In the genomic region with DNA sequence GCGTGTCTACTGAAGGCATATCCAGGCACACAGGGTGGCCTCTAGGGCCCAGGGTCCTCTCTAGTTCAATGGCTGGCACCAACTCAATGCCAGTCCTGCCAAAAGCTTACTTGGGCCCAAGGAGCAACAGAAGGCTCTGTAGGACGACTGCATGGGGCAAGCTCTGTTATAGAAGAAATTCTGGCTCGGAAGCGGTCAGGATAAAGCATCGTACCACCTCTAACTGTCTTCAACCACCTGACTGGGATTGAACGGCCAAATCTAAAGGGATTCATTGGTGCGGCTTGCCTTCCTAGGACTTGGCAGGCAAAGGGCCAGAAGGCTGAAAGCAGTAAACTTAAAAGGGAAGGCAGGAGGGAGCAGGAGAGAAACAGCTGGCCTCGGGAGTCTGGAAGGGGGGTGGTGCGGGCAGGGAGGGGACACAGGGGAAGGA, we compare ENCODE assay signal across 9 mouse cellular contexts. TPM values are rescaled to one million over a fixed set of nuclear protein-coding genes. Genes with fewer than 3 reads are reported as not detected.
DNase-seq lines count a peak whose midpoint lies in the region; ATAC-seq and TF ChIP-seq lines count a peak whose summit lies in the region.
"Had no signal": no experiment of that assay in that cellular context is flagged by ENCODE, and none has a peak within 500 bp of the region (broad histone marks: within the 10 kb centered on the region; RNA-seq: fewer than 3 reads in every experiment).

No protein-coding gene starts in this region.

- ATAC-seq in intestine, embryonic 14.5 days (replicated peaks; ENCODE audit: low FRiP score, low TSS enrichment, low read depth) = no peak
- ATAC-seq in intestine, postnatal 0 days = no peak
- ATAC-seq in limb, embryonic 14.5 days (ENCODE audit: low FRiP score, low read depth) = no peak

- no peak overlapping the region for H3K9ac ChIP-seq in intestine, embryonic 14.5 days (ENCODE audit: low read length)
- no peak overlapping the region for H3K9ac ChIP-seq in intestine, postnatal 0 days (ENCODE audit: low read depth, low read length)
- peak overlapping the region; percentile 3; the same call in 1 of the 2 replicates for H3K9ac ChIP-seq in limb, embryonic 14.5 days (ENCODE audit: low read depth, low read length, severe bottlenecking)

- no peak for TF ChIP-seq POLR2A in limb, embryonic 14.5 days (IDR thresholded peaks at IDR 0.05; ENCODE audit: borderline replicate concordance, extremely low read depth, insufficient read depth, insufficient read length)

- no peak for TF ChIP-seq CTCF in intestine, postnatal 0 days (IDR thresholded peaks at IDR 0.05; ENCODE audit: low read depth)

- H3K36me3 ChIP-seq in intestine, embryonic 14.5 days (ENCODE audit: control insufficient read depth, insufficient read depth, low read length) = peaks cover 4% of the 10 kb centered on the region; the same call in 1 of the 2 replicates
- peaks cover 11% of the 10 kb centered on the region for H3K36me3 ChIP-seq in intestine, postnatal 0 days (ENCODE audit: control insufficient read depth, insufficient read depth)
- no peaks in the 10 kb centered on the region for H3K36me3 ChIP-seq in forebrain, embryonic 10.5 days (replicated peaks)
- no peaks in the 10 kb centered on the region for H3K36me3 ChIP-seq in limb, embryonic 14.5 days (ENCODE audit: control insufficient read depth, insufficient read depth, low read length)

- H3K27ac ChIP-seq in intestine, embryonic 14.5 days (ENCODE audit: low read depth) = peak overlapping the region; percentile 62; the same call in 1 of the 2 replicates
- H3K27ac ChIP-seq in intestine, postnatal 0 days (ENCODE audit: low read depth, low read length) = no peak overlapping the region
- H3K27ac ChIP-seq in forebrain, embryonic 10.5 days = peak overlapping the region; percentile 87
- H3K27ac ChIP-seq in limb, embryonic 14.5 days (replicated peaks; ENCODE audit: low read depth, low read length) = peak overlapping the region; percentile 84

- DNase-seq in intestine, embryonic 14.5 days (ENCODE audit: low spot score) = no peak
- DNase-seq in cerebellum, adult 18-20 months = peak; percentile 57 to 58
- no peak for DNase-seq in forebrain, embryonic 10.5 days (ENCODE audit: extremely low spot score, low spot score)
- peak; percentile 64 for DNase-seq in limb, embryonic 14.5 days (ENCODE audit: low spot score)
- no peak for DNase-seq in c-Kit-positive CD71-positive TER-119-positive erythroid progenitor cells, embryonic 14.5 days (ENCODE audit: low spot score)
- DNase-seq in yolk sac, embryonic 10.5 days (ENCODE audit: low spot score) = no peak
- DNase-seq in layer of hippocampus, postnatal 14 days (ENCODE audit: low spot score in 2 of 2) = no peak

- H3K9me3 ChIP-seq in intestine, embryonic 14.5 days (ENCODE audit: control insufficient read depth, low read length) = no peaks in the 10 kb centered on the region
- H3K9me3 ChIP-seq in intestine, postnatal 0 days (ENCODE audit: control insufficient read depth) = no peaks in the 10 kb centered on the region
- H3K9me3 ChIP-seq in forebrain, embryonic 10.5 days = no peaks in the 10 kb centered on the region
- no peaks in the 10 kb centered on the region for H3K9me3 ChIP-seq in limb, embryonic 14.5 days (ENCODE audit: control insufficient read depth, low read length)

- 47% methylated on average over 9 of the region's 9 CpGs for WGBS in intestine, embryonic 14.5 days
- WGBS in intestine, postnatal 0 days = 65% methylated on average over 9 of the region's 9 CpGs
- WGBS in forebrain, embryonic 10.5 days = 71% methylated on average over 9 of the region's 9 CpGs
- WGBS in limb, embryonic 14.5 days = 16% methylated on average over 9 of the region's 9 CpGs

- 0 out of 2 replicates have a peak overlapping the region, but pooled peaks have one; percentile 5 for H3K4me2 ChIP-seq in intestine, embryonic 14.5 days (ENCODE audit: low read length)
- no peak overlapping the region for H3K4me2 ChIP-seq in intestine, postnatal 0 days (replicated peaks; ENCODE audit: low read depth)
- peak overlapping the region; percentile 8 for H3K4me2 ChIP-seq in limb, embryonic 14.5 days (replicated peaks; ENCODE audit: low read depth, low read length, severe bottlenecking)

- no peaks in the 10 kb centered on the region for H3K27me3 ChIP-seq in intestine, embryonic 14.5 days (replicated peaks; ENCODE audit: control insufficient read depth, insufficient read depth, low read length)
- no peaks in the 10 kb centered on the region for H3K27me3 ChIP-seq in intestine, postnatal 0 days (replicated peaks; ENCODE audit: control insufficient read depth, insufficient read depth, low read length)
- no peaks in the 10 kb centered on the region for H3K27me3 ChIP-seq in forebrain, embryonic 10.5 days (ENCODE audit: poor library complexity, severe bottlenecking)
- no peaks in the 10 kb centered on the region for H3K27me3 ChIP-seq in limb, embryonic 14.5 days (ENCODE audit: control insufficient read depth, insufficient read depth, low read length)

- peaks cover 80% of the 10 kb centered on the region for H3K4me1 ChIP-seq in intestine, embryonic 14.5 days (replicated peaks; ENCODE audit: control insufficient read depth, insufficient read depth, low read length)
- H3K4me1 ChIP-seq in intestine, postnatal 0 days (replicated peaks; ENCODE audit: control insufficient read depth, insufficient read depth, low read length) = peaks cover 20% of the 10 kb centered on the region
- peaks cover 81% of the 10 kb centered on the region for H3K4me1 ChIP-seq in forebrain, embryonic 10.5 days
- peaks cover 87% of the 10 kb centered on the region for H3K4me1 ChIP-seq in limb, embryonic 14.5 days (ENCODE audit: control insufficient read depth, insufficient read depth, low read length)

- H3K4me3 ChIP-seq in intestine, embryonic 14.5 days (ENCODE audit: low read depth, low read length) = no peak overlapping the region
- no peak overlapping the region for H3K4me3 ChIP-seq in intestine, postnatal 0 days (ENCODE audit: low read depth, low read length)
- H3K4me3 ChIP-seq in forebrain, embryonic 10.5 days = no peak overlapping the region
- no peak overlapping the region for H3K4me3 ChIP-seq in limb, embryonic 14.5 days (replicated peaks; ENCODE audit: low read length)

RNA-seq across cellular contexts. Expression of a gene that starts 20.1 kb away (rescaled TPM):
- 22.7 and 23.6 TPM in 2 replicates for polyA plus RNA-seq in intestine, embryonic 14.5 days (2014; fragmentation: Nextera tagmentation; extraction: Ambion mirVana)
- 31.5 and 35.6 TPM in 2 replicates for polyA plus RNA-seq in intestine, postnatal 0 days (2015; fragmentation: Nextera tagmentation; extraction: Ambion mirVana)
- polyA plus RNA-seq in forebrain, embryonic 10.5 days (2016; fragmentation: Nextera tagmentation; extraction: Ambion mirVana) = 10.7 and 11.7 TPM in 2 replicates
- polyA plus RNA-seq in limb, embryonic 14.5 days (2012; rRNA removed) = 47.1 and 64.9 TPM in 2 replicates
- polyA plus RNA-seq in limb, embryonic 14.5 days (2014; fragmentation: Nextera tagmentation; extraction: Ambion mirVana) = 24.3 and 25.2 TPM in 2 replicates
- total RNA-seq in layer of hippocampus, postnatal 14 days (2021) = 10 to 100 TPM; 44.1 to 45.2 TPM

RNA-seq across cellular contexts. Expression of a gene that starts 20.5 kb away (rescaled TPM):
- polyA plus RNA-seq in intestine, embryonic 14.5 days (2014; fragmentation: Nextera tagmentation; extraction: Ambion mirVana) = 0.24 and 0.48 TPM in 2 replicates
- polyA plus RNA-seq in intestine, postnatal 0 days (2015; fragmentation: Nextera tagmentation; extraction: Ambion mirVana) = 0.30 and 0.47 TPM in 2 replicates
- 0.37 and 0.84 TPM in 2 replicates for polyA plus RNA-seq in forebrain, embryonic 10.5 days (2016; fragmentation: Nextera tagmentation; extraction: Ambion mirVana)
- 0.90 and 1.4 TPM in 2 replicates for polyA plus RNA-seq in limb, embryonic 14.5 days (2012; rRNA removed)
- polyA plus RNA-seq in limb, embryonic 14.5 days (2014; fragmentation: Nextera tagmentation; extraction: Ambion mirVana) = 0.12 and 0.43 TPM in 2 replicates
- total RNA-seq in layer of hippocampus, postnatal 14 days (2021) = 1 to 10 TPM in 1 of 2 experiments, under 1 TPM in 1; 0.52 to 2.4 TPM
- total RNA-seq: heart, postnatal 25 days had no signal

RNA-seq across cellular contexts. Expression of a gene that starts 44.0 kb away (rescaled TPM):
- 8.1 and 9.4 TPM in 2 replicates for polyA plus RNA-seq in intestine, embryonic 14.5 days (2014; fragmentation: Nextera tagmentation; extraction: Ambion mirVana)
- 6.1 and 7.5 TPM in 2 replicates for polyA plus RNA-seq in intestine, postnatal 0 days (2015; fragmentation: Nextera tagmentation; extraction: Ambion mirVana)
- polyA plus RNA-seq in forebrain, embryonic 10.5 days (2016; fragmentation: Nextera tagmentation; extraction: Ambion mirVana) = 16.5 and 17.8 TPM in 2 replicates
- polyA plus RNA-seq in limb, embryonic 14.5 days (2012; rRNA removed) = 25.4 TPM in 2 replicates
- polyA plus RNA-seq in limb, embryonic 14.5 days (2014; fragmentation: Nextera tagmentation; extraction: Ambion mirVana) = 10.2 and 11.6 TPM in 2 replicates
- total RNA-seq in layer of hippocampus, postnatal 14 days (2021) = 10 to 100 TPM; 24.8 to 26.8 TPM

RNA-seq across cellular contexts. Expression of a gene that starts 44.2 kb away (rescaled TPM):
- polyA plus RNA-seq in intestine, embryonic 14.5 days (2014; fragmentation: Nextera tagmentation; extraction: Ambion mirVana) = 39.3 and 41.0 TPM in 2 replicates
- polyA plus RNA-seq in intestine, postnatal 0 days (2015; fragmentation: Nextera tagmentation; extraction: Ambion mirVana) = 19.9 and 20.9 TPM in 2 replicates
- 63.3 and 64.1 TPM in 2 replicates for polyA plus RNA-seq in forebrain, embryonic 10.5 days (2016; fragmentation: Nextera tagmentation; extraction: Ambion mirVana)
- polyA plus RNA-seq in limb, embryonic 14.5 days (2012; rRNA removed) = 36.1 and 42.1 TPM in 2 replicates
- polyA plus RNA-seq in limb, embryonic 14.5 days (2014; fragmentation: Nextera tagmentation; extraction: Ambion mirVana) = 34.1 and 35.1 TPM in 2 replicates
- total RNA-seq in layer of hippocampus, postnatal 14 days (2021) = 10 to 100 TPM; 41.7 to 44.4 TPM

RNA-seq across cellular contexts. Expression of a gene that starts 57.4 kb away (rescaled TPM):
- 3.3 and 3.8 TPM in 2 replicates for polyA plus RNA-seq in intestine, embryonic 14.5 days (2014; fragmentation: Nextera tagmentation; extraction: Ambion mirVana)
- polyA plus RNA-seq in intestine, postnatal 0 days (2015; fragmentation: Nextera tagmentation; extraction: Ambion mirVana) = 4.1 and 4.4 TPM in 2 replicates
- 3.7 and 4.4 TPM in 2 replicates for polyA plus RNA-seq in forebrain, embryonic 10.5 days (2016; fragmentation: Nextera tagmentation; extraction: Ambion mirVana)
- polyA plus RNA-seq in limb, embryonic 14.5 days (2012; rRNA removed) = 13.2 and 15.4 TPM in 2 replicates
- 3.7 and 5.6 TPM in 2 replicates for polyA plus RNA-seq in limb, embryonic 14.5 days (2014; fragmentation: Nextera tagmentation; extraction: Ambion mirVana)
- total RNA-seq in layer of hippocampus, postnatal 14 days (2021) = 1 to 10 TPM; 7.9 to 8.4 TPM

Comparison
In these comparisons a context has a peak if more than half of its experiments do, and no peak if none do; other contexts are left out.
1. DNase-seq: peak in cerebellum, adult 18-20 months (2 of 2) and limb, embryonic 14.5 days (single experiment); none in intestine, embryonic 14.5 days (single experiment), forebrain, embryonic 10.5 days (single experiment), c-Kit-positive CD71-positive TER-119-positive erythroid progenitor cells, embryonic 14.5 days (single experiment), yolk sac, embryonic 10.5 days (single experiment) and layer of hippocampus, postnatal 14 days (0 of 2).